Mouse (Mus musculus): ENCODE measurements at regions not wholly inside any gene's neighbourhood (a gene's known extent, or its start where the extent isn't known, plus 50 kb on each side); places are given as distances from the start of the nearest gene placed in this dataset.

GRCm38 (mm10) chr5:52061226-52061625, 129.1 kb downstream of the Dhx15 start:
- Histone ChIP-seq H3K9me3 (ENCODE audit: low read length) (peaks cover 29% of the 10 kb centered on the region; the same call in 1 of the 2 replicates), H3K4me1 (replicated peaks; ENCODE audit: low read depth, low read length) (no peaks in the 10 kb centered on the region; the same call in 1 of the 2 replicates), H3K27me3 (ENCODE audit: insufficient read depth, low read length) (peaks cover under 1% of the 10 kb centered on the region; the same call in 1 of the 2 replicates), H3K36me3 (ENCODE audit: insufficient read depth, low read length) (no peaks in the 10 kb centered on the region), H3K4me3 (replicated peaks; ENCODE audit: low read length) (no peak overlapping the region)
- TF ChIP-seq NANOG (IDR thresholded peaks at IDR 0.05; ENCODE audit: borderline replicate concordance, low read length) (no peak), CTCF (conservative IDR thresholded peaks at IDR 0.05; ENCODE audit: low read length) (no peak), POU5F1 (IDR thresholded peaks at IDR 0.05; ENCODE audit: borderline replicate concordance, low read length) (no peak)

- Histone ChIP-seq H3K4me3 (replicated peaks; ENCODE audit: low read length) (no peak overlapping the region), H3K4me1 (replicated peaks; ENCODE audit: low read depth, low read length) (no peaks in the 10 kb centered on the region), H3K36me3 (ENCODE audit: insufficient read depth, low read length) (no peaks in the 10 kb centered on the region), H3K9me3 (ENCODE audit: low read length) (peaks cover 30% of the 10 kb centered on the region; the same call in 1 of the 2 replicates), H3K27me3 (ENCODE audit: insufficient read depth, low read length) (no peaks in the 10 kb centered on the region)
- TF ChIP-seq CTCF (conservative IDR thresholded peaks at IDR 0.05; ENCODE audit: low read length): no peak
- TF ChIP-seq NANOG (IDR thresholded peaks at IDR 0.05; ENCODE audit: borderline replicate concordance, low read length): no peak
- no peak for TF ChIP-seq POU5F1 (IDR thresholded peaks at IDR 0.05; ENCODE audit: borderline replicate concordance, low read length)
Observed at GRCm38 (mm10) chr5:52057261-52057660, 133.1 kb downstream of the Dhx15 start.

- H3K27me3 ChIP-seq (ENCODE audit: insufficient read depth, low read length): no peaks in the 10 kb centered on the region
- no peak overlapping the region for H3K4me3 ChIP-seq (replicated peaks; ENCODE audit: low read length)
- TF ChIP-seq POU5F1 (IDR thresholded peaks at IDR 0.05; ENCODE audit: borderline replicate concordance, low read length): no peak
- H3K36me3 ChIP-seq (ENCODE audit: insufficient read depth, low read length): no peaks in the 10 kb centered on the region
- peaks cover 9% of the 10 kb centered on the region; the same call in 1 of the 2 replicates for H3K9me3 ChIP-seq (ENCODE audit: low read length)
- H3K4me1 ChIP-seq (replicated peaks; ENCODE audit: low read depth, low read length): no peaks in the 10 kb centered on the region
Observed at GRCm38 (mm10) chr5:52052072-52052465, 138.2 kb downstream of the Dhx15 start.

GRCm38 (mm10) chr5:52051383-52052071, 138.8 kb downstream of the Dhx15 start:
- H3K4me3 ChIP-seq (replicated peaks; ENCODE audit: low read length): no peak overlapping the region
- no peak for TF ChIP-seq NANOG (IDR thresholded peaks at IDR 0.05; ENCODE audit: borderline replicate concordance, low read length)
- TF ChIP-seq POU5F1 (IDR thresholded peaks at IDR 0.05; ENCODE audit: borderline replicate concordance, low read length): no peak
- TF ChIP-seq CTCF (conservative IDR thresholded peaks at IDR 0.05; ENCODE audit: low read length): no peak
- 0 out of 2 replicates have a peak, but pooled peaks cover 3% of the 10 kb centered on the region for H3K9me3 ChIP-seq (ENCODE audit: low read length)
- H3K27me3 ChIP-seq (ENCODE audit: insufficient read depth, low read length): no peaks in the 10 kb centered on the region
- no peaks in the 10 kb centered on the region for H3K36me3 ChIP-seq (ENCODE audit: insufficient read depth, low read length)
- H3K4me1 ChIP-seq (replicated peaks; ENCODE audit: low read depth, low read length): no peaks in the 10 kb centered on the region

- H3K36me3 ChIP-seq (ENCODE audit: insufficient read depth, low read length): no peaks in the 10 kb centered on the region
- no peaks in the 10 kb centered on the region for H3K4me1 ChIP-seq (replicated peaks; ENCODE audit: low read depth, low read length)
- no peak overlapping the region for H3K4me3 ChIP-seq (replicated peaks; ENCODE audit: low read length)
- no peaks in the 10 kb centered on the region for H3K27me3 ChIP-seq (ENCODE audit: insufficient read depth, low read length)
- H3K9me3 ChIP-seq (ENCODE audit: low read length): no peaks in the 10 kb centered on the region
- no peak for TF ChIP-seq NANOG (IDR thresholded peaks at IDR 0.05; ENCODE audit: borderline replicate concordance, low read length)
- no peak for TF ChIP-seq POU5F1 (IDR thresholded peaks at IDR 0.05; ENCODE audit: borderline replicate concordance, low read length)
- no peak for TF ChIP-seq CTCF (conservative IDR thresholded peaks at IDR 0.05; ENCODE audit: low read length)
Observed at GRCm38 (mm10) chr5:52048790-52049189, 141.5 kb downstream of the Dhx15 start.

GRCm38 (mm10) chr5:52046704-52047103, 143.6 kb downstream of the Dhx15 start:
- H3K4me3 ChIP-seq (replicated peaks; ENCODE audit: low read length): no peak overlapping the region
- TF ChIP-seq POU5F1 (IDR thresholded peaks at IDR 0.05; ENCODE audit: borderline replicate concordance, low read length) (no peak), CTCF (conservative IDR thresholded peaks at IDR 0.05; ENCODE audit: low read length) (no peak), NANOG (IDR thresholded peaks at IDR 0.05; ENCODE audit: borderline replicate concordance, low read length) (no peak)
- no peaks in the 10 kb centered on the region for H3K36me3 ChIP-seq (ENCODE audit: insufficient read depth, low read length)
- no peaks in the 10 kb centered on the region for H3K9me3 ChIP-seq (ENCODE audit: low read length)
- no peaks in the 10 kb centered on the region for H3K4me1 ChIP-seq (replicated peaks; ENCODE audit: low read depth, low read length)
- no peaks in the 10 kb centered on the region for H3K27me3 ChIP-seq (ENCODE audit: insufficient read depth, low read length)

- Histone ChIP-seq H3K4me3 (replicated peaks; ENCODE audit: low read length) (no peak overlapping the region), H3K9me3 (ENCODE audit: low read length) (no peaks in the 10 kb centered on the region), H3K4me1 (replicated peaks; ENCODE audit: low read depth, low read length) (no peaks in the 10 kb centered on the region), H3K27me3 (ENCODE audit: insufficient read depth, low read length) (no peaks in the 10 kb centered on the region), H3K36me3 (ENCODE audit: insufficient read depth, low read length) (no peaks in the 10 kb centered on the region)
- no peak for TF ChIP-seq NANOG (IDR thresholded peaks at IDR 0.05; ENCODE audit: borderline replicate concordance, low read length)
- TF ChIP-seq CTCF (conservative IDR thresholded peaks at IDR 0.05; ENCODE audit: low read length): no peak
- no peak for TF ChIP-seq POU5F1 (IDR thresholded peaks at IDR 0.05; ENCODE audit: borderline replicate concordance, low read length)
Observed at GRCm38 (mm10) chr5:52044101-52044500, 146.2 kb downstream of the Dhx15 start.

GRCm38 (mm10) chr5:52041447-52041846, 148.9 kb downstream of the Dhx15 start:
- TF ChIP-seq CTCF (conservative IDR thresholded peaks at IDR 0.05; ENCODE audit: low read length): no peak
- TF ChIP-seq NANOG (IDR thresholded peaks at IDR 0.05; ENCODE audit: borderline replicate concordance, low read length): no peak
- no peak for TF ChIP-seq POU5F1 (IDR thresholded peaks at IDR 0.05; ENCODE audit: borderline replicate concordance, low read length)
- H3K4me3 ChIP-seq (replicated peaks; ENCODE audit: low read length): no peak overlapping the region
- no peaks in the 10 kb centered on the region for H3K27me3 ChIP-seq (ENCODE audit: insufficient read depth, low read length)
- H3K9me3 ChIP-seq (ENCODE audit: low read length): no peaks in the 10 kb centered on the region
- no peaks in the 10 kb centered on the region for H3K4me1 ChIP-seq (replicated peaks; ENCODE audit: low read depth, low read length)
- H3K36me3 ChIP-seq (ENCODE audit: insufficient read depth, low read length): no peaks in the 10 kb centered on the region

Data from E14TG2a.4 (cell line).